Comparison of ENCODE assay signal across 9 mouse cellular contexts in the genomic region with DNA sequence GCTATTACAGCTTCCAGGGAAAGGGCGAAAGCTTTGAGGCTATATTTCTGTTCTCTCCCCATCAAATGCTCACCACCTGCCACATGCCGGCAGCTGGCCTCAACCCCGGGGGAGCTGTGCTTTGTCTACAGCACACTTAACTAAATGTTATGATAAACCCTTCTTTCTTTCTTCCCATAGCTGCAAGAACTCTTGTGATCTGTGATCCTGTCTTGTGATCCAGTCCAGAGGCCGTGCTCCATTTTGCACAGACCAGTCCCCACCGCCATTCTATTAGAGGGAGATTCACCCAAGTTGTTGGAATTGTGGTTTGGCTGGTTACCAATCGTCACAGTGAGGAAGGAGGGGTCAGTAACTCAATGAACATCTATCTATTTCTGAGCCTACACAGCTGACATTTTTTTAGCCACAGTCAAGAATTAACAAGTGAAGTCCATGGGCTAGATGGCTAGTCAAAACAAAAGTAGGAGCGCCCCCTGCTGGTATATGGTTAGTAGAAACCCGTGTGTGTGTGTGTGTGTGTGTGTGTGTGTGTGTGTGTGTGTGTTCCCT.
DNase-seq lines count a peak whose midpoint lies in the region; ATAC-seq and TF ChIP-seq lines count a peak whose summit lies in the region.
"Had no signal": no experiment of that assay in that cellular context is flagged by ENCODE, and none has a peak within 500 bp of the region (broad histone marks: within the 10 kb centered on the region; RNA-seq: fewer than 3 reads in every experiment).

No protein-coding gene starts in this region.

- peak; percentile 44 for DNase-seq in heart, postnatal 4 days
- DNase-seq in heart, postnatal 36 days: no peak
- DNase-seq in adrenal gland, postnatal 10 days: peak; percentile 78
- peak; percentile 55 for DNase-seq in intestine, embryonic 14.5 days (ENCODE audit: low spot score)
- DNase-seq in limb, embryonic 14.5 days (ENCODE audit: low spot score): peak; percentile 73
- DNase-seq in heart, embryonic 10.5 days (ENCODE audit: low spot score): no peak

- H3K4me3 ChIP-seq in embryonic facial prominence, embryonic 12.5 days: no peak overlapping the region
- no peak overlapping the region for H3K4me3 ChIP-seq in intestine, embryonic 14.5 days (ENCODE audit: low read depth, low read length)
- no peak overlapping the region for H3K4me3 ChIP-seq in limb, embryonic 14.5 days (replicated peaks; ENCODE audit: low read length)
- no peak overlapping the region for H3K4me3 ChIP-seq in neural tube, embryonic 14.5 days (ENCODE audit: low read depth, low read length)
- no peak overlapping the region for H3K4me3 ChIP-seq in heart, embryonic 10.5 days

- no peak overlapping the region for H3K9ac ChIP-seq in embryonic facial prominence, embryonic 12.5 days
- H3K9ac ChIP-seq in intestine, embryonic 14.5 days (ENCODE audit: low read length): no peak overlapping the region
- no peak overlapping the region for H3K9ac ChIP-seq in limb, embryonic 14.5 days (ENCODE audit: low read depth, low read length, severe bottlenecking)
- no peak overlapping the region for H3K9ac ChIP-seq in neural tube, embryonic 14.5 days (replicated peaks; ENCODE audit: low read depth, low read length)

- ATAC-seq in embryonic facial prominence, embryonic 12.5 days (ENCODE audit: insufficient number of reproducible peaks, insufficient read depth, low FRiP score, low TSS enrichment): peak; percentile 15; the same call in 1 of the 2 replicates
- peak; percentile 64 for ATAC-seq in intestine, embryonic 14.5 days (replicated peaks; ENCODE audit: low FRiP score, low TSS enrichment, low read depth)
- ATAC-seq in limb, embryonic 14.5 days (ENCODE audit: low FRiP score, low read depth): peak; percentile 83
- peak; percentile 77 for ATAC-seq in neural tube, embryonic 14.5 days (ENCODE audit: low read depth)

- TF ChIP-seq POLR2A in limb, embryonic 14.5 days (IDR thresholded peaks at IDR 0.05; ENCODE audit: borderline replicate concordance, extremely low read depth, insufficient read depth, insufficient read length): no peak

- H3K9me3 ChIP-seq in embryonic facial prominence, embryonic 12.5 days: no peaks in the 10 kb centered on the region
- H3K9me3 ChIP-seq in intestine, embryonic 14.5 days (ENCODE audit: control insufficient read depth, low read length): no peaks in the 10 kb centered on the region
- H3K9me3 ChIP-seq in limb, embryonic 14.5 days (ENCODE audit: control insufficient read depth, low read length): no peaks in the 10 kb centered on the region
- no peaks in the 10 kb centered on the region for H3K9me3 ChIP-seq in neural tube, embryonic 14.5 days (ENCODE audit: control insufficient read depth, low read length)
- H3K9me3 ChIP-seq in heart, embryonic 10.5 days: no peaks in the 10 kb centered on the region

- H3K27me3 ChIP-seq in embryonic facial prominence, embryonic 12.5 days: no peaks in the 10 kb centered on the region
- H3K27me3 ChIP-seq in intestine, embryonic 14.5 days (replicated peaks; ENCODE audit: control insufficient read depth, insufficient read depth, low read length): peaks cover 17% of the 10 kb centered on the region; the same call in 1 of the 2 replicates
- H3K27me3 ChIP-seq in limb, embryonic 14.5 days (ENCODE audit: control insufficient read depth, insufficient read depth, low read length): no peaks in the 10 kb centered on the region
- H3K27me3 ChIP-seq in neural tube, embryonic 14.5 days (ENCODE audit: control insufficient read depth, insufficient read depth, low read length): no peaks in the 10 kb centered on the region
- H3K27me3 ChIP-seq in heart, embryonic 10.5 days (ENCODE audit: insufficient read depth, poor library complexity, severe bottlenecking): no peaks in the 10 kb centered on the region

- intact Hi-C loops in heart, postnatal 36 days (cut with DNase I): no loop called here

- no peak overlapping the region for H3K27ac ChIP-seq in embryonic facial prominence, embryonic 12.5 days
- H3K27ac ChIP-seq in intestine, embryonic 14.5 days (ENCODE audit: low read depth): no peak overlapping the region
- no peak overlapping the region for H3K27ac ChIP-seq in limb, embryonic 14.5 days (replicated peaks; ENCODE audit: low read depth, low read length)
- H3K27ac ChIP-seq in neural tube, embryonic 14.5 days (ENCODE audit: low read depth, low read length): no peak overlapping the region
- H3K27ac ChIP-seq in heart, embryonic 10.5 days: no peak overlapping the region

- H3K4me2 ChIP-seq in embryonic facial prominence, embryonic 12.5 days (replicated peaks): no peak overlapping the region
- H3K4me2 ChIP-seq in intestine, embryonic 14.5 days (ENCODE audit: low read length): no peak overlapping the region
- H3K4me2 ChIP-seq in limb, embryonic 14.5 days (replicated peaks; ENCODE audit: low read depth, low read length, severe bottlenecking): no peak overlapping the region
- no peak overlapping the region for H3K4me2 ChIP-seq in neural tube, embryonic 14.5 days (ENCODE audit: low read depth, low read length)

- WGBS in embryonic facial prominence, embryonic 12.5 days: 35% methylated on average over 8 of the region's 8 CpGs
- 16% methylated on average over 8 of the region's 8 CpGs for WGBS in intestine, embryonic 14.5 days
- WGBS in limb, embryonic 14.5 days: 23% methylated on average over 8 of the region's 8 CpGs
- WGBS in neural tube, embryonic 14.5 days: 11% methylated on average over 8 of the region's 8 CpGs
- WGBS in heart, embryonic 10.5 days: 54% methylated on average over 8 of the region's 8 CpGs

- no peaks in the 10 kb centered on the region for H3K36me3 ChIP-seq in embryonic facial prominence, embryonic 12.5 days
- H3K36me3 ChIP-seq in intestine, embryonic 14.5 days (ENCODE audit: control insufficient read depth, insufficient read depth, low read length): no peaks in the 10 kb centered on the region
- H3K36me3 ChIP-seq in limb, embryonic 14.5 days (ENCODE audit: control insufficient read depth, insufficient read depth, low read length): no peaks in the 10 kb centered on the region
- H3K36me3 ChIP-seq in neural tube, embryonic 14.5 days (ENCODE audit: control insufficient read depth, insufficient read depth, low read length): no peaks in the 10 kb centered on the region
- no peaks in the 10 kb centered on the region for H3K36me3 ChIP-seq in heart, embryonic 10.5 days
- H3K36me3 ChIP-seq: G1E had no signal

- H3K4me1 ChIP-seq in embryonic facial prominence, embryonic 12.5 days: peaks cover 8% of the 10 kb centered on the region; the same call in 1 of the 2 replicates
- H3K4me1 ChIP-seq in intestine, embryonic 14.5 days (replicated peaks; ENCODE audit: control insufficient read depth, insufficient read depth, low read length): no peaks in the 10 kb centered on the region
- H3K4me1 ChIP-seq in limb, embryonic 14.5 days (ENCODE audit: control insufficient read depth, insufficient read depth, low read length): no peaks in the 10 kb centered on the region
- no peaks in the 10 kb centered on the region for H3K4me1 ChIP-seq in neural tube, embryonic 14.5 days (ENCODE audit: control insufficient read depth, insufficient read depth, low read length)
- 0 out of 2 replicates have a peak, but pooled peaks cover 5% of the 10 kb centered on the region for H3K4me1 ChIP-seq in heart, embryonic 10.5 days

Comparison
In these comparisons a context has a peak if more than half of its experiments do, and no peak if none do; other contexts are left out.
1. DNase-seq: peak in heart, postnatal 4 days (single experiment), adrenal gland, postnatal 10 days (single experiment), intestine, embryonic 14.5 days (single experiment) and limb, embryonic 14.5 days (single experiment); none in heart, postnatal 36 days (0 of 2) and heart, embryonic 10.5 days (single experiment).
2. ATAC-seq: peak in every context shown above with its lines; median percentile 83 in limb, embryonic 14.5 days; 77 in neural tube, embryonic 14.5 days; 64 in intestine, embryonic 14.5 days; 15 in embryonic facial prominence, embryonic 12.5 days.